Mouse (Mus musculus): Measurements from ENCODE around the gene Cntn6. TPM values are rescaled to one million over a fixed set of nuclear protein-coding genes. Genes with fewer than 3 reads are reported as not detected.

Cntn6 gene
- 0.04 TPM in 1 of 2 replicates, not detected in the other for polyA plus RNA-seq (2012; rRNA removed)

GRCm38 (mm10) chr6:104492490-104493431 lies at the start of gene Cntn6:
Gene Cntn6, plus strand, starts transcription at chr6:104492790.
- Histone ChIP-seq H3K4me3 (replicated peaks; ENCODE audit: extremely low read depth, low read depth, low read length) (no peak within 1 kb of the TSS), H3K4me1 (ENCODE audit: control insufficient read depth, insufficient read depth, low read length) (no peaks in the 10 kb centered on the region)
- no peak for DNase-seq
- TF ChIP-seq POLR2A (IDR thresholded peaks at IDR 0.05; ENCODE audit: borderline replicate concordance, extremely low read depth, low read depth, low read length) (no peak), CTCF (IDR thresholded peaks at IDR 0.05; ENCODE audit: insufficient read depth, low read length) (no peak)
- 66% methylated on average over 11 of the region's 11 CpGs for WGBS

GRCm38 (mm10) chr6:104443731-104444130 lies 48.9 kb upstream of the Cntn6 start:
- 67% methylated on average over 3 of the region's 3 CpGs for whole genome bisulfite sequencing
- H3K4me3 ChIP-seq (replicated peaks; ENCODE audit: extremely low read depth, low read depth, low read length): no peak overlapping the region
- no peaks in the 10 kb centered on the region for H3K4me1 ChIP-seq (ENCODE audit: control insufficient read depth, insufficient read depth, low read length)
- DNase-seq: no peak
- no peak for TF ChIP-seq CTCF (IDR thresholded peaks at IDR 0.05; ENCODE audit: insufficient read depth, low read length)
- TF ChIP-seq POLR2A (IDR thresholded peaks at IDR 0.05; ENCODE audit: borderline replicate concordance, extremely low read depth, low read depth, low read length): no peak

GRCm38 (mm10) chr6:104470706-104471105 lies 21.9 kb upstream of the Cntn6 start:
- no peak for TF ChIP-seq POLR2A (IDR thresholded peaks at IDR 0.05; ENCODE audit: borderline replicate concordance, extremely low read depth, low read depth, low read length)
- TF ChIP-seq CTCF (IDR thresholded peaks at IDR 0.05; ENCODE audit: insufficient read depth, low read length): no peak
- no peak overlapping the region for H3K4me3 ChIP-seq (replicated peaks; ENCODE audit: extremely low read depth, low read depth, low read length)
- no peaks in the 10 kb centered on the region for H3K4me1 ChIP-seq (ENCODE audit: control insufficient read depth, insufficient read depth, low read length)
- DNase-seq: no peak
- WGBS: 79% methylated on average over 1 of the region's 1 CpGs

GRCm38 (mm10) chr6:104479242-104479641 lies 13.3 kb upstream of the Cntn6 start:
- no peak for TF ChIP-seq POLR2A (IDR thresholded peaks at IDR 0.05; ENCODE audit: borderline replicate concordance, extremely low read depth, low read depth, low read length)
- TF ChIP-seq CTCF (IDR thresholded peaks at IDR 0.05; ENCODE audit: insufficient read depth, low read length): no peak
- no peak for DNase-seq
- Histone ChIP-seq H3K4me1 (ENCODE audit: control insufficient read depth, insufficient read depth, low read length) (no peaks in the 10 kb centered on the region), H3K4me3 (replicated peaks; ENCODE audit: extremely low read depth, low read depth, low read length) (no peak overlapping the region)

GRCm38 (mm10) chr6:104493459-104493858 lies 869 bp downstream of the Cntn6 start:
- no peaks in the 10 kb centered on the region for H3K4me1 ChIP-seq (ENCODE audit: control insufficient read depth, insufficient read depth, low read length)
- H3K4me3 ChIP-seq (replicated peaks; ENCODE audit: extremely low read depth, low read depth, low read length): no peak overlapping the region
- no peak for DNase-seq
- WGBS: 70% methylated on average over 6 of the region's 6 CpGs
- TF ChIP-seq CTCF (IDR thresholded peaks at IDR 0.05; ENCODE audit: insufficient read depth, low read length): no peak
- no peak for TF ChIP-seq POLR2A (IDR thresholded peaks at IDR 0.05; ENCODE audit: borderline replicate concordance, extremely low read depth, low read depth, low read length)

- WGBS: 71% methylated on average over 2 of the region's 2 CpGs
- Histone ChIP-seq H3K4me1 (ENCODE audit: control insufficient read depth, insufficient read depth, low read length) (no peaks in the 10 kb centered on the region), H3K4me3 (replicated peaks; ENCODE audit: extremely low read depth, low read depth, low read length) (no peak overlapping the region)
- no peak for DNase-seq
- TF ChIP-seq POLR2A (IDR thresholded peaks at IDR 0.05; ENCODE audit: borderline replicate concordance, extremely low read depth, low read depth, low read length): no peak
Observed at GRCm38 (mm10) chr6:104495801-104496200, 3.2 kb downstream of the Cntn6 start.

GRCm38 (mm10) chr6:104563993-104564392 lies 71.4 kb downstream of the Cntn6 start:
- TF ChIP-seq POLR2A (IDR thresholded peaks at IDR 0.05; ENCODE audit: borderline replicate concordance, extremely low read depth, low read depth, low read length): no peak
- TF ChIP-seq CTCF (IDR thresholded peaks at IDR 0.05; ENCODE audit: insufficient read depth, low read length): no peak
- 70% methylated on average over 1 of the region's 1 CpGs for WGBS
- no peak overlapping the region for H3K4me3 ChIP-seq (replicated peaks; ENCODE audit: extremely low read depth, low read depth, low read length)
- H3K4me1 ChIP-seq (ENCODE audit: control insufficient read depth, insufficient read depth, low read length): no peaks in the 10 kb centered on the region
- no peak for DNase-seq

- no peak for DNase-seq
- TF ChIP-seq POLR2A (IDR thresholded peaks at IDR 0.05; ENCODE audit: borderline replicate concordance, extremely low read depth, low read depth, low read length) (no peak), CTCF (IDR thresholded peaks at IDR 0.05; ENCODE audit: insufficient read depth, low read length) (no peak)
- no peaks in the 10 kb centered on the region for H3K4me1 ChIP-seq (ENCODE audit: control insufficient read depth, insufficient read depth, low read length)
- no peak overlapping the region for H3K4me3 ChIP-seq (replicated peaks; ENCODE audit: extremely low read depth, low read depth, low read length)
Observed at GRCm38 (mm10) chr6:104569564-104569963, 77.0 kb downstream of the Cntn6 start.

- H3K4me3 ChIP-seq (replicated peaks; ENCODE audit: extremely low read depth, low read depth, low read length): no peak overlapping the region
- TF ChIP-seq CTCF (IDR thresholded peaks at IDR 0.05; ENCODE audit: insufficient read depth, low read length): no peak
- TF ChIP-seq POLR2A (IDR thresholded peaks at IDR 0.05; ENCODE audit: borderline replicate concordance, extremely low read depth, low read depth, low read length): no peak
- 48% methylated on average over 3 of the region's 3 CpGs for WGBS
- H3K4me1 ChIP-seq (ENCODE audit: control insufficient read depth, insufficient read depth, low read length): no peaks in the 10 kb centered on the region
- DNase-seq: no peak
Observed at GRCm38 (mm10) chr6:104588028-104588427, 95.4 kb downstream of the Cntn6 start.

GRCm38 (mm10) chr6:104600838-104601397 lies 108.3 kb downstream of the Cntn6 start:
- 69% methylated on average over 2 of the region's 2 CpGs for WGBS
- Histone ChIP-seq H3K4me3 (replicated peaks; ENCODE audit: extremely low read depth, low read depth, low read length) (no peak overlapping the region), H3K4me1 (ENCODE audit: control insufficient read depth, insufficient read depth, low read length) (no peaks in the 10 kb centered on the region)
- DNase-seq: no peak
- TF ChIP-seq POLR2A (IDR thresholded peaks at IDR 0.05; ENCODE audit: borderline replicate concordance, extremely low read depth, low read depth, low read length) (no peak), CTCF (IDR thresholded peaks at IDR 0.05; ENCODE audit: insufficient read depth, low read length) (no peak)
